Mouse (Mus musculus): ENCODE measurements at regions not wholly inside any gene's neighbourhood (a gene's known extent, or its start where the extent isn't known, plus 50 kb on each side); places are given as distances from the start of the nearest gene placed in this dataset.

GRCm38 (mm10) chr4:62870391-62870983 is 94.9 kb upstream of the Zfp618 start:
- no peak overlapping the region for H3K4me2 ChIP-seq (ENCODE audit: low read depth, low read length)
- H3K27ac ChIP-seq (ENCODE audit: low read length) = no peak overlapping the region
- no peak overlapping the region for H3K9ac ChIP-seq (ENCODE audit: low read length)
- no peaks in the 10 kb centered on the region for H3K36me3 ChIP-seq (ENCODE audit: control insufficient read depth, insufficient read depth, low read length)
- ATAC-seq (ENCODE audit: low read depth) = peak; percentile 56
- peaks cover 4% of the 10 kb centered on the region; the same call in 1 of the 2 replicates for H3K4me1 ChIP-seq (replicated peaks; ENCODE audit: control insufficient read depth, insufficient read depth, low read length)
- no peak overlapping the region for H3K4me3 ChIP-seq (ENCODE audit: low read length)
- 34% methylated on average over 12 of the region's 14 CpGs for WGBS
- H3K27me3 ChIP-seq (ENCODE audit: control insufficient read depth, insufficient read depth, low read depth, low read length) = no peaks in the 10 kb centered on the region
- no peaks in the 10 kb centered on the region; the same call in 1 of the 2 replicates for H3K9me3 ChIP-seq (ENCODE audit: control insufficient read depth, low read length)

- H3K27me3 ChIP-seq (ENCODE audit: control insufficient read depth, insufficient read depth, low read depth, low read length) = no peaks in the 10 kb centered on the region
- no peak overlapping the region for H3K9ac ChIP-seq (ENCODE audit: low read length)
- H3K4me1 ChIP-seq (replicated peaks; ENCODE audit: control insufficient read depth, insufficient read depth, low read length) = peaks cover 4% of the 10 kb centered on the region; the same call in 1 of the 2 replicates
- no peak overlapping the region for H3K4me2 ChIP-seq (ENCODE audit: low read depth, low read length)
- no peaks in the 10 kb centered on the region for H3K36me3 ChIP-seq (ENCODE audit: control insufficient read depth, insufficient read depth, low read length)
- H3K4me3 ChIP-seq (ENCODE audit: low read length) = no peak overlapping the region
- no peak overlapping the region for H3K27ac ChIP-seq (ENCODE audit: low read length)
- WGBS = 72% methylated on average over 10 of the region's 10 CpGs
- no peaks in the 10 kb centered on the region; the same call in 1 of the 2 replicates for H3K9me3 ChIP-seq (ENCODE audit: control insufficient read depth, low read length)
- no peak for ATAC-seq (ENCODE audit: low read depth)
Observed at GRCm38 (mm10) chr4:62872562-62872961, 92.8 kb upstream of the Zfp618 start.

- H3K4me1 ChIP-seq (replicated peaks; ENCODE audit: control insufficient read depth, insufficient read depth, low read length) = peaks cover 4% of the 10 kb centered on the region; the same call in 1 of the 2 replicates
- no peak overlapping the region for H3K9ac ChIP-seq (ENCODE audit: low read length)
- no peak overlapping the region for H3K27ac ChIP-seq (ENCODE audit: low read length)
- no peaks in the 10 kb centered on the region; the same call in 1 of the 2 replicates for H3K9me3 ChIP-seq (ENCODE audit: control insufficient read depth, low read length)
- no peak overlapping the region for H3K4me2 ChIP-seq (ENCODE audit: low read depth, low read length)
- ATAC-seq (ENCODE audit: low read depth) = no peak
- no peaks in the 10 kb centered on the region for H3K27me3 ChIP-seq (ENCODE audit: control insufficient read depth, insufficient read depth, low read depth, low read length)
- H3K36me3 ChIP-seq (ENCODE audit: control insufficient read depth, insufficient read depth, low read length) = no peaks in the 10 kb centered on the region
- WGBS = 73% methylated on average over 12 of the region's 12 CpGs
- no peak overlapping the region for H3K4me3 ChIP-seq (ENCODE audit: low read length)
Observed at GRCm38 (mm10) chr4:62873986-62874385, 91.4 kb upstream of the Zfp618 start.

GRCm38 (mm10) chr4:62878063-62878462 is 87.3 kb upstream of the Zfp618 start:
- no peak for ATAC-seq (ENCODE audit: low read depth)
- H3K27me3 ChIP-seq (ENCODE audit: control insufficient read depth, insufficient read depth, low read depth, low read length) = no peaks in the 10 kb centered on the region
- H3K9ac ChIP-seq (ENCODE audit: low read length) = no peak overlapping the region
- no peak overlapping the region for H3K27ac ChIP-seq (ENCODE audit: low read length)
- 75% methylated on average over 7 of the region's 7 CpGs for WGBS
- H3K36me3 ChIP-seq (ENCODE audit: control insufficient read depth, insufficient read depth, low read length) = no peaks in the 10 kb centered on the region
- no peaks in the 10 kb centered on the region for H3K4me1 ChIP-seq (replicated peaks; ENCODE audit: control insufficient read depth, insufficient read depth, low read length)
- H3K4me2 ChIP-seq (ENCODE audit: low read depth, low read length) = no peak overlapping the region
- H3K9me3 ChIP-seq (ENCODE audit: control insufficient read depth, low read length) = no peaks in the 10 kb centered on the region
- H3K4me3 ChIP-seq (ENCODE audit: low read length) = no peak overlapping the region

- Histone ChIP-seq H3K27ac (ENCODE audit: low read length) (no peak overlapping the region), H3K36me3 (ENCODE audit: control insufficient read depth, insufficient read depth, low read length) (no peaks in the 10 kb centered on the region), H3K9ac (ENCODE audit: low read length) (no peak overlapping the region), H3K4me3 (ENCODE audit: low read length) (no peak overlapping the region), H3K4me2 (ENCODE audit: low read depth, low read length) (no peak overlapping the region), H3K27me3 (ENCODE audit: control insufficient read depth, insufficient read depth, low read depth, low read length) (no peaks in the 10 kb centered on the region), H3K9me3 (ENCODE audit: control insufficient read depth, low read length) (no peaks in the 10 kb centered on the region), H3K4me1 (replicated peaks; ENCODE audit: control insufficient read depth, insufficient read depth, low read length) (no peaks in the 10 kb centered on the region)
- 86% methylated on average over 3 of the region's 3 CpGs for WGBS
- 0 out of 2 replicates have a peak, but pooled peaks have one; percentile 20 for ATAC-seq (ENCODE audit: low read depth)
Observed at GRCm38 (mm10) chr4:62878927-62879326, 86.4 kb upstream of the Zfp618 start.

GRCm38 (mm10) chr4:62881824-62882223 is 83.5 kb upstream of the Zfp618 start:
- Histone ChIP-seq H3K36me3 (ENCODE audit: control insufficient read depth, insufficient read depth, low read length) (no peaks in the 10 kb centered on the region), H3K4me3 (ENCODE audit: low read length) (no peak overlapping the region), H3K9me3 (ENCODE audit: control insufficient read depth, low read length) (no peaks in the 10 kb centered on the region), H3K4me2 (ENCODE audit: low read depth, low read length) (no peak overlapping the region), H3K9ac (ENCODE audit: low read length) (no peak overlapping the region), H3K27me3 (ENCODE audit: control insufficient read depth, insufficient read depth, low read depth, low read length) (no peaks in the 10 kb centered on the region), H3K4me1 (replicated peaks; ENCODE audit: control insufficient read depth, insufficient read depth, low read length) (no peaks in the 10 kb centered on the region), H3K27ac (ENCODE audit: low read length) (no peak overlapping the region)
- no peak for ATAC-seq (ENCODE audit: low read depth)
- WGBS = 72% methylated on average over 10 of the region's 11 CpGs

GRCm38 (mm10) chr4:62882276-62882675 is 83.1 kb upstream of the Zfp618 start:
- ATAC-seq (ENCODE audit: low read depth) = no peak
- WGBS = 87% methylated on average over 8 of the region's 8 CpGs
- H3K9ac ChIP-seq (ENCODE audit: low read length) = no peak overlapping the region

GRCm38 (mm10) chr4:62888736-62889135 is 76.6 kb upstream of the Zfp618 start:
- H3K4me1 ChIP-seq (replicated peaks; ENCODE audit: control insufficient read depth, insufficient read depth, low read length) = peaks cover 9% of the 10 kb centered on the region
- no peak for ATAC-seq (ENCODE audit: low read depth)
- H3K27me3 ChIP-seq (ENCODE audit: control insufficient read depth, insufficient read depth, low read depth, low read length) = no peaks in the 10 kb centered on the region
- no peaks in the 10 kb centered on the region for H3K9me3 ChIP-seq (ENCODE audit: control insufficient read depth, low read length)
- no peaks in the 10 kb centered on the region for H3K36me3 ChIP-seq (ENCODE audit: control insufficient read depth, insufficient read depth, low read length)
- H3K27ac ChIP-seq (ENCODE audit: low read length) = no peak overlapping the region
- no peak overlapping the region for H3K4me2 ChIP-seq (ENCODE audit: low read depth, low read length)
- no peak overlapping the region for H3K4me3 ChIP-seq (ENCODE audit: low read length)
- WGBS = 77% methylated on average over 7 of the region's 7 CpGs
- H3K9ac ChIP-seq (ENCODE audit: low read length) = no peak overlapping the region

More at GRCm38 (mm10) chr4:62882276-62882675, 83.1 kb upstream of the Zfp618 start:
- Histone ChIP-seq H3K4me3 (ENCODE audit: low read length) (no peak overlapping the region), H3K9me3 (ENCODE audit: control insufficient read depth, low read length) (no peaks in the 10 kb centered on the region), H3K36me3 (ENCODE audit: control insufficient read depth, insufficient read depth, low read length) (no peaks in the 10 kb centered on the region), H3K4me1 (replicated peaks; ENCODE audit: control insufficient read depth, insufficient read depth, low read length) (no peaks in the 10 kb centered on the region), H3K27ac (ENCODE audit: low read length) (no peak overlapping the region), H3K27me3 (ENCODE audit: control insufficient read depth, insufficient read depth, low read depth, low read length) (no peaks in the 10 kb centered on the region), H3K4me2 (ENCODE audit: low read depth, low read length) (no peak overlapping the region)

GRCm38 (mm10) chr4:62889708-62890107 is 75.7 kb upstream of the Zfp618 start:
- WGBS = 41% methylated on average over 4 of the region's 4 CpGs
- no peak overlapping the region for H3K9ac ChIP-seq (ENCODE audit: low read length)
- peak; percentile 26; the same call in 1 of the 2 replicates for ATAC-seq (ENCODE audit: low read depth)
- H3K4me3 ChIP-seq (ENCODE audit: low read length) = no peak overlapping the region
- H3K27me3 ChIP-seq (ENCODE audit: control insufficient read depth, insufficient read depth, low read depth, low read length) = no peaks in the 10 kb centered on the region
- H3K4me2 ChIP-seq (ENCODE audit: low read depth, low read length) = no peak overlapping the region
- no peaks in the 10 kb centered on the region for H3K36me3 ChIP-seq (ENCODE audit: control insufficient read depth, insufficient read depth, low read length)
- no peak overlapping the region for H3K27ac ChIP-seq (ENCODE audit: low read length)
- H3K9me3 ChIP-seq (ENCODE audit: control insufficient read depth, low read length) = no peaks in the 10 kb centered on the region
- H3K4me1 ChIP-seq (replicated peaks; ENCODE audit: control insufficient read depth, insufficient read depth, low read length) = peaks cover 9% of the 10 kb centered on the region
